Mouse (Mus musculus) ES-Bruce4 (cell line): ENCODE results near the gene Snap91. TPM values are rescaled to one million over a fixed set of nuclear protein-coding genes. Genes with fewer than 3 reads are reported as not detected.

Experiments used
- H3K27ac ChIP-seq: 2 replicates; pipeline ENCODE4 v1.5.1; 2012; ENCODE audit warnings: low read length, inconsistent platforms; ENCODE audit not compliant: insufficient read depth
- H3K27me3 ChIP-seq: 2 replicates; pipeline ENCODE4 v1.6.1; 2012; ENCODE audit warnings: mild to moderate bottlenecking, low read length, inconsistent platforms; ENCODE audit not compliant: control insufficient read depth, poor library complexity, insufficient read depth, severe bottlenecking
- H3K36me3 ChIP-seq: 2 replicates; pipeline ENCODE4 v1.6.1; 2012; ENCODE audit warnings: inconsistent platforms, mild to moderate bottlenecking, low read length, moderate library complexity; ENCODE audit not compliant: control insufficient read depth, poor library complexity, insufficient read depth, severe bottlenecking
- H3K4me1 ChIP-seq: one replicate; pipeline ENCODE4 v1.8.1; 2011; ENCODE audit warnings: low read length; ENCODE audit not compliant: control insufficient read depth, insufficient read depth
- H3K4me3 ChIP-seq: 2 replicates; pipeline ENCODE4 v1.5.1; 2011; ENCODE audit warnings: low read depth, mild to moderate bottlenecking, low read length
- H3K9ac ChIP-seq: 2 replicates; pipeline ENCODE4 v1.6.1; 2012; ENCODE audit warnings: low read depth, mild to moderate bottlenecking, inconsistent platforms; ENCODE audit not compliant: poor library complexity, severe bottlenecking
- H3K9me3 ChIP-seq: replicated peaks from 2 replicates; pipeline ENCODE4 v1.6.1; 2012; ENCODE audit warnings: mild to moderate bottlenecking, low read length, inconsistent platforms; ENCODE audit not compliant: control insufficient read depth, poor library complexity, insufficient read depth, severe bottlenecking
- CTCF ChIP-seq: IDR thresholded peaks from one replicate; pipeline ENCODE4 v1.8.1; 2011; ENCODE audit warnings: low read depth, low read length
- EP300 ChIP-seq: IDR thresholded peaks from 2 replicates; pipeline ENCODE4 v1.6.1; 2011; ENCODE audit warnings: low read depth, low read length; ENCODE audit not compliant: insufficient read depth
- POLR2A ChIP-seq: IDR thresholded peaks from one replicate; pipeline ENCODE4 v1.8.1; 2011; ENCODE audit warnings: low read length; ENCODE audit not compliant: insufficient read depth
- polyA plus RNA-seq: library from polyadenylated mRNA; stranded (reverse); fragments of >200 nt; gene quantifications from 2 replicates; pipeline ENCODE4 v1.2.4, GENCODE M21; 2011; ENCODE audit warnings: low read depth; ENCODE audit not compliant: missing spikeins, insufficient read depth, insufficient read length

Gene Snap91
- polyA plus RNA-seq, 1 experiment = 4.5 TPM

DNA sequence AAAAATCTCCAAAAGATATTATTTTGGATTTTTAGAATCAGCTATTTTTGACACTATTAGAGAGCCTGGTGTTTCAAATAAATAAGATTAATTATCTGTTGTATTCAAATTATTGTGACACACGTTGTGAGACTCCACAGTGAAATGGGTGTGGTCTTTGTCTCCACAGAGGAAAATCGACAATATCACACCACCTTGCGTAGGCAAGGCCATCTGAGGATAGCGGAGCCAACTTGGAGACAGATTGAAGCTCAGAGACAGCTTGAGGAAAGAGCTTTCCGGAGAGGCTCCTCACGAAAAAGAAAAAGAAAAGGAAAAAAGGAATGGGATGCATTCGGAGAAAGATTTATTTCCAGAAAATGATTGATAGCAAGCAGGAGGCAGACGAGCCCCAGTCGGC is 145.7 kb downstream of the Snap91 start:
- no peak for TF ChIP-seq EP300
- TF ChIP-seq CTCF = no peak
- no peak for TF ChIP-seq POLR2A

DNA sequence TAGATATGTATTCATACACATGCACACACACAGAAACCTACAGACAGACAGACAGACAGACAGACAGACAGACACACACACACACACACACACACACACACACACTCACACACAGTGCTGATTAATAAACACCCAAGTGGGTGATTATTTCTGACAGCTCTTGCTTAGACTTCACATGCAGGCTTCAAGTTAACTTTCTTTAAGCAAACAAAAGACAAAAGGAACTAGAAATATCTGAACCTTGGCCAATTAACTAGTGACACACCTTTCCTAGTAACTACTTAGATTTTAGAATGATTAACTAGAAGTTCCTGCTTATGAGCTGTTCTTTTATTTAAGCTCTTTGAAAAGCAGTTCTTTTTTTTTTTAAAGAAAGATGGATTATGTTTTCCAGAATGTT is 146.1 kb downstream of the Snap91 start:
- H3K27me3 ChIP-seq = no peaks in the 10 kb centered on the region
- no peak for TF ChIP-seq CTCF
- no peak for TF ChIP-seq POLR2A
- no peak for TF ChIP-seq EP300

More for the DNA sequence above, 145.7 kb downstream of the Snap91 start:
- no peaks in the 10 kb centered on the region for H3K36me3 ChIP-seq
- no peak overlapping the region for H3K4me3 ChIP-seq
- H3K9ac ChIP-seq = no peak overlapping the region
- H3K9me3 ChIP-seq = no peaks in the 10 kb centered on the region; the same call in 1 of the 2 replicates
- H3K4me1 ChIP-seq = peaks cover 1% of the 10 kb centered on the region
- no peaks in the 10 kb centered on the region for H3K27me3 ChIP-seq
- no peak overlapping the region for H3K27ac ChIP-seq

DNA sequence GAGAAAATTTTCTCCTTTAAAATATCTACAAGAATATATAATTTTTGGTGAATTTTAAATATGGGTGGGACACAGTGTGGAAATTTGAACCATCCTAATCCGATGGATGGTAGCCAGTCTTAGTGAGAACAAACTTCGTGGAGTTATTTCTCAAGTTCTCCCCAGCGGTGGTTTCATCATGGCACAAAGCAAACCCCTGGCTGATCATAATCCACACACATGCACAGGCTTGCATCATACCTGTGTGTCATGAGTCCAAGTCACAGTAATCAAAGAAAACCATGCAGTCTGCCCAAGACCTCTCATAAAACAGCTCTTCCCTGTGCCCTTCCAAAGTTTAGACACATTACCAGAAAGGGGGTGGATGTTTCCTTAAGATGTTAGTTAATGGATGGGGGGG is 150.6 kb downstream of the Snap91 start:
- H3K27ac ChIP-seq = no peak overlapping the region
- no peaks in the 10 kb centered on the region; the same call in 1 of the 2 replicates for H3K9me3 ChIP-seq
- TF ChIP-seq POLR2A (no peak), EP300 (no peak), CTCF (no peak)
- no peak overlapping the region for H3K9ac ChIP-seq
- H3K36me3 ChIP-seq = no peaks in the 10 kb centered on the region
- H3K27me3 ChIP-seq = no peaks in the 10 kb centered on the region
- H3K4me1 ChIP-seq = no peaks in the 10 kb centered on the region
- no peak overlapping the region for H3K4me3 ChIP-seq

More for the DNA sequence above, 146.1 kb downstream of the Snap91 start:
- Histone ChIP-seq H3K9me3 (no peaks in the 10 kb centered on the region; the same call in 1 of the 2 replicates), H3K36me3 (no peaks in the 10 kb centered on the region), H3K27ac (no peak overlapping the region), H3K4me1 (peaks cover 1% of the 10 kb centered on the region), H3K4me3 (no peak overlapping the region), H3K9ac (no peak overlapping the region)

DNA sequence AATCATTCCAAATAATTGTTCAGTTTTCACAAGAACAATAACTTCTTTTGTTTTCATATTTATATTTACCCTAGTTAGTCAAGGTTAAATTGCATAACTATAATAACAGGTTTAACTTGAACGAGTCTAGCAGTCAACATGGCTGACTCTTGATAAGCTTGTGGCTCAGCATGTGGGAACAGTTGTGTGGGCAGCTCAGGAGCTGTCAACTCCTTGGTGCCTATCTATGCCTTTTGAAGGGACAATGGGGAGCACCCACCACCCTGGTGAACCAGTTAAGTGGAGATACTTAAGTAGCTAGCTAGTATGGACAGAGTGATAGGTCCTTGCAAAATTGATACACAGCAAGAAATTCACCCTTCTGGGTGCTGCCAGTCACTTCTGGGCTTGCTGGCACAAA is 151.4 kb downstream of the Snap91 start:
- H3K4me1 ChIP-seq = no peaks in the 10 kb centered on the region
- no peaks in the 10 kb centered on the region for H3K36me3 ChIP-seq
- H3K4me3 ChIP-seq = no peak overlapping the region
- H3K9ac ChIP-seq = no peak overlapping the region
- no peaks in the 10 kb centered on the region for H3K27me3 ChIP-seq
- no peak overlapping the region for H3K27ac ChIP-seq
- TF ChIP-seq EP300 (no peak), POLR2A (no peak), CTCF (no peak)
- H3K9me3 ChIP-seq = no peaks in the 10 kb centered on the region; the same call in 1 of the 2 replicates

DNA sequence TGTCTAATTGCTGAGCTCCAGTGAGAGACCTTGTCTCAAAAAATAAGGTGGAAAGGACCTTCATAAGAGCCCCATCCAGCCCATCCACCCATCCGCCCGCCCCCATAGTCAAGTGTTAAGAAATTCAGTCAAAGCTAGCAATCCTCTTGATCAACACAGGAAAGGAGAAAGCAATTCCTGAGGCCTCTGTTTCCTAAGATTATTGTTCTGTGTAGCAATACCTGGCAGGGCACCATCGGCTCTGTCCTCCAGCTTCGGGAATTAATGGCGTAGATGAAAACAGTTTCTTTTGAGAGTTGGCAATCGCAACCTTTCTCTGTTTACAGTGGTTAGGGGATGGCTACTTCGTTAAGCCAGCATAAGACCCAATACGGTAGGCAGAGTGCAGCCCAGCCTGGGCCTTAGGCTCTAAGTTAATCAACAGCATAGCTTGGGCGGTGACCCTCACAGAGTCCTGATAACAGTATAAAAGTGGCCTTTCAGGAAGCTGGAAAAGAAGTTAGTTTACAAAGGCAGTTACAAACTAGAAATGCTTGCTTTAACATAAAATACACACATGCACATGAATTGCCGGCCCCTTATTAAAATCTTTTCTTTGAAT is 152.1 kb downstream of the Snap91 start:
- Histone ChIP-seq H3K36me3 (no peaks in the 10 kb centered on the region), H3K9me3 (no peaks in the 10 kb centered on the region; the same call in 1 of the 2 replicates), H3K4me1 (no peaks in the 10 kb centered on the region), H3K4me3 (no peak overlapping the region), H3K27me3 (no peaks in the 10 kb centered on the region), H3K27ac (no peak overlapping the region), H3K9ac (no peak overlapping the region)
- no peak for TF ChIP-seq EP300
- no peak for TF ChIP-seq POLR2A
- no peak for TF ChIP-seq CTCF

GRCm38 (mm10) chr9:86726381-86726720 is 154.1 kb downstream of the Snap91 start:
- Histone ChIP-seq H3K9ac (no peak overlapping the region), H3K4me3 (no peak overlapping the region), H3K27me3 (no peaks in the 10 kb centered on the region), H3K9me3 (no peaks in the 10 kb centered on the region; the same call in 1 of the 2 replicates), H3K36me3 (no peaks in the 10 kb centered on the region), H3K4me1 (no peaks in the 10 kb centered on the region), H3K27ac (no peak overlapping the region)
- TF ChIP-seq CTCF (no peak), EP300 (no peak), POLR2A (no peak)
